Mouse (Mus musculus): ENCODE data around the gene Ss18l2.

Gene Ss18l2

GRCm38 (mm10) chr9:121709898-121710583 lies at the start of gene Ss18l2:
TSS of gene Ss18l2 (plus strand) at chr9:121710329.
- DNase-seq (ENCODE audit: low read depth, low spot score), result peak; percentile 100

GRCm38 (mm10) chr9:121663467-121663866 lies 46.7 kb upstream of the Ss18l2 start:
- DNase-seq (ENCODE audit: low read depth, low spot score), result no peak

DNA sequence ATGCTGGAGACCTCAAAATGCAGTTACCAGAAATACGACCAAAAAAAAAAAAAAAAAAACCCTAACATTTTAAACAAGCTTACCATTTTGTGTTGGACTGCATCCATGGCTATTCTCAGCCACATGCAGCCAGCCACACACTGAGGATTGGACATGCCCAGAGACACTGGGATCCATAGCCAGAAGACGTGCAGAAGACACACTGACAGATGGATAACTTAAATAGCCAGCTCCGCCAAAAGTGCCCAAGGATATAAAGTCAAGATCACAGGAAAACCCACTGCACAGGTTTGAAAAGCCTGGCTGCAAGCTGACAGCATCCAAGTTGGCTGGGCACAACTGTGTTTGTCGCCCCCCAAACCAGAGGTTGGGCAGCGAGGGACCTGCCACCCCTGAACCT lies 46.0 kb upstream of the Ss18l2 start:
- DNase-seq (ENCODE audit: low read depth, low spot score), result no peak

GRCm38 (mm10) chr9:121666957-121667630 lies 43.0 kb upstream of the Ss18l2 start:
- DNase-seq (ENCODE audit: low read depth, low spot score), result no peak

- DNase-seq (ENCODE audit: low read depth, low spot score), result no peak
Observed at GRCm38 (mm10) chr9:121667822-121668221, 42.3 kb upstream of the Ss18l2 start.

- DNase-seq (ENCODE audit: low read depth, low spot score), result peak; percentile 47
Observed at GRCm38 (mm10) chr9:121669348-121669791, 40.8 kb upstream of the Ss18l2 start.

GRCm38 (mm10) chr9:121671300-121671699 lies 38.8 kb upstream of the Ss18l2 start:
- DNase-seq (ENCODE audit: low read depth, low spot score), result peak; percentile 35

GRCm38 (mm10) chr9:121672311-121672710 lies 37.8 kb upstream of the Ss18l2 start:
- DNase-seq (ENCODE audit: low read depth, low spot score), result no peak

DNA sequence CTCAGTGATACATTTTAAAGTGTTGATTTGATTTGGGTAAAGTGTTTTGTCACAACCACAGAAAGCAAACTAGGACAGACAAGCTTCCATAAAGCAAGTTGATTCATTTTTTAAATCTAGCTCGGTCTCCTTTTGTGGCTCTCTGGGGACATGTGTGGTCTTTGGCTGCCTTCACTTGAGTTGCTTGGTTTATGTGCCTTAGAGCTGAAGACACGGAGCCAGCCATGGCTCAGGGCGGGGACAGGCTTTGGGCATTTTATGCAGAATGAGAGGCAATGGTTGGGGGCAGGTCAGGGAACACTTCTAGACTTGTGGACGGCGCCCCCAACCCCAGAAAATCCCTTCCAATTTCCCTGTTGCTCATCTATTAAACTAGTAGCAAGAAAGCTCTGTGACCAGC lies 36.4 kb upstream of the Ss18l2 start:
- no peak for DNase-seq (ENCODE audit: low read depth, low spot score)

GRCm38 (mm10) chr9:121675011-121675410 lies 35.1 kb upstream of the Ss18l2 start:
- DNase-seq (ENCODE audit: low read depth, low spot score), result no peak

DNA sequence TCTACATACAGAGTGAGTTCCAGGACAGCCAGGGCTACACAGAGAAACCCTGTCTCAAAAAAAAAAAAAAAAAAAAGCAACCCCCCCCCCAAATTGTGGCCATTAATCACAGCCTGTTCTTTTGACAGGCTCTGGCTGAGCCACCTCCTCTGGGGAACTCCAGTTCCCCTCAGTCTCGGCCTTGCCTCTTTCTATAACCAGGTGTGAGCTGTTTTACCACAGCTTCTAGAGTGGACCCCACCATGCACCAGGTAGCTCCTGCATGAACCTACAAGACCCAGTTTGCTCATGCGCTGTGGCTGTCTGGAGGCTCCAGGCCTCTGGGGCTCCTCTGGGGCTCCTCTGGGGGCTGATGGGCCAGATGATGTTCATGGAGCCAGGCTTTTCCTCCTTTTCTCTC lies 34.6 kb upstream of the Ss18l2 start:
- no peak for DNase-seq (ENCODE audit: low read depth, low spot score)

DNA sequence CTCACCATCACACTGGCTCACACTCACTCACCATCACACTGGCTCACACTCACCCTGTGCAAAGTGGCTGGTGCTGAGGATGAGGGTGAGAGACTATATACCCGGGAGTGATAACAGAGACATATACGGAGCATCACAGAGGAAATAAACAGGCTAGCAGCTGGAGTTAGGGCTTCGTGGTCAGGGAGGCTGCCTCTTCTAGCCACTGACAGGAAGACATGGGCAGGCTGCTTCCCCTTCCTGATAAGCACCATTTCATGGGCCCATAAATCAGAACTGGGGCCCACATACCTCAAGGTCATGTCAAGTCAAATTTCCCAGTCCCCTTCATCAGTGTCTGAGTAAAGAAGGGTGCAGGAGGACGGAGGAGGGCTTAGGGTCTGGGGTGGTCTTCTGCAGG lies 33.1 kb upstream of the Ss18l2 start:
- no peak for DNase-seq (ENCODE audit: low read depth, low spot score)

DNA sequence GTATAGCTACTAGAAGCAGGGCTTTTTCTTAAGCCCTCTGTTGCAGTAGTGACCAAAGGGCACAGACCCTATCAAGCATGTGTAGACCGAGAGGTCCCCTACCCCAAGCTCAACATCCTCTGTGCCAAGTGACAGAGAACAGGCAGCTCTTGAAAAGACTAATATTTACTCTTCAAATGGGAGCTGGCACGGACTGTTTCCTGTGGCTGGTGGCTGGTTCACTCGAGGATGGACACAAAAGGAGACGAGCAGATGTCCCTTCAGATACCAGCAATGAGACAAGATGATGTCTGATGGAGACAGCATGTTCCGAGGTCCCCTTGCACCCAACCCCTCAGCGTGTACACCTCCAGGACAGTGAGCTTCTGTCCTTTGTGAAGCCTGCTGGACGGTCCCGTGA lies 32.7 kb upstream of the Ss18l2 start:
- DNase-seq (ENCODE audit: low read depth, low spot score), result no peak

DNA sequence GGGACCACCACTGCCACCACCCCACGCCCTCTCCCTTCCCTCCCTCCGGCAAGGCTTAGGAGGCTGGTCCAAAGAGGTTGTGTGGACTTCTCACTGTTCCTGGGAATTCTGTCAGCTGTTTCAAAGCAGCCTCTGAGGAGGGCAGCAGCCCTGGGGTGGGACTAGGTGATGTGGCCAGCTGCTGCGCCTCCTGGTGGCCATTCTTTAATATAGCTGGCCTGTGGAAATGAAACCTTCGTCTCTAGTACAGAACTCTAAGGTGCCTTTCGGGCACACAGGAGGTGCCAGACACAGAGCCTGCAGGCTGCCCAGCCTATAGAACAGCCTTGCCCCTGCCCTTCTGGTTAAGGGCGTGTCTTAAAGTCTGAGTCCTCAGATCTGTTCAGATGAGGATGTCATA lies 30.6 kb upstream of the Ss18l2 start:
- peak; percentile 43 for DNase-seq (ENCODE audit: low read depth, low spot score)

- no peak for DNase-seq (ENCODE audit: low read depth, low spot score)
Observed at GRCm38 (mm10) chr9:121681191-121681590, 28.9 kb upstream of the Ss18l2 start.

- DNase-seq (ENCODE audit: low read depth, low spot score), result no peak
Observed at GRCm38 (mm10) chr9:121682037-121682680, 28.0 kb upstream of the Ss18l2 start.

DNA sequence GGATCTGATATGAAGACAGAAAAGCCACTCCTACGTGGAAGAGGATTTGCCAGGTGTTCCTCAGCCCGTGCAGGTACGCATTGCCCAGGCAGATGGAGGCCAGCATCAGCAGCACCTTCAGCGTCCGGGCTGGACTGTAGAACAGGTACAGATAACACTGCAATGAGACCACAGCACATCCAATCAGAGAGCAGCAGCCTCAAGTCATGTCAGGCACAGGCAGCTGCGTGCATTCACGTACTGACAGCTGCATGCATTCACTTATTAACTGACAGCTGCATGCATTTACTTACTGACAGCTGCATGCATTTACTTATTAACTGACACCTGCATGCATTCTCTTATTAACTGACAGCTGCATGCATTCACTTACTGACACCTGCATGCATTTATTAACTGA lies 25.4 kb upstream of the Ss18l2 start:
- DNase-seq (ENCODE audit: low read depth, low spot score), result no peak

DNA sequence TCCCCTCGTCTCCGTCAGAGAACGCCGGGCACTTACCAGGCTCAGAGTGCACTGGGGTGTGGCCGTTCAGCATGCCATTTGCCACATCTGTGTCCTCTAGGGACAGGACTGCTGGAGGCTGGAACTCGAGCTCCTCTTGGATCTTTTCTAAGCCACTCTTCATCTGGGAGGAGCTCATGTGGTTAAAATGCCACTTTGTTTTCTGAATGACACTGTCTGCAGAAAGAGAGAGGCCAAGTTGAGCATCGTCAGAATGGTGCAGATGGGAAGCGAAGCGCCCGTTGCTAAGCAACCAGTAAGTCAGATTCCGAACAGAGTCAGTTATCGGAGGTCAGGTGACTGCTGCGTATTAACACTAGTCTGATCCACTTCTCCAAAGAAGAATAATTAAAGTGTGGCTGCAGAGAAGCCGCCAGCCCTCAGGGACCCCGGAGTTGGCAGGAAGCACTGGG lies 19.9 kb upstream of the Ss18l2 start:
- DNase-seq (ENCODE audit: low read depth, low spot score), result no peak

DNA sequence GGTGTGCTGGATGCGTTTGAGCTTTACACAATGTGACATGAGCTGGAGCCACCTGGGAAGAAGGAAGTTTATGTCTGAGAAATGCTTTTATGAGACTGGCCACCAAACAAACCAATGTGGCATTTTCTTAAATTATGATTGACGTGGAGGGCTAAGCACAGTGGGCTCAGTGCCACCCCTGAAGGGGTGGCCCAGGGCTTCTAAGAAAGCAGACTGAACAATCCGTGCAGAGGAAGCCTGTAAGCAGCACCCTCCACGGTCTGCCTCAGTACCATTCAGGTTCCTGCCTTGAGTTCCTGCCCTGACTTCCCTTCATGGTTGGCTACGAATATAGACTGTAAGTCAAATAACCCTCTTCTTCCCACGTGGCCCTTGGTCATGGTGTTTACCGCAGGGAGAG lies 19.4 kb upstream of the Ss18l2 start:
- DNase-seq (ENCODE audit: low read depth, low spot score), result no peak

DNA sequence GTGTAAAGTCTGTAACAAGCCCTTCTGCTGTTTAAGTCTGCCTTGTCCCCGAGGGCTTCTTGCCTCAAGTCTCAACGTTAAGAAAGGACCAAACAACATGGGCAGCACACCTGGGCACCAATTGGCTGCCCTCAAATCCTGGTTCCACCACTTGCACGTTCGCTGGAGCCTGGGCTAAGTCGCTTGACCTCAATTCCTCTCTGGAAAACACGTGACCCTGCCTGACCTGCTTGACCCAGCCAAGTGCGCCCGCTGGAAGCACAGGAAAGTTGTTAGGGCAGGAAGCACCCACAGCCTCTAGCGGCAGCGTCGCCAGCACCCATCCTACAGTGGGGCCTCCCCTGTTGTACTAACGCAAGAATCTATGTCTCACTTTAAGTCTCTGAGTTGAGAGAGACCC lies 15.4 kb upstream of the Ss18l2 start:
- no peak for DNase-seq (ENCODE audit: low read depth, low spot score)

DNA sequence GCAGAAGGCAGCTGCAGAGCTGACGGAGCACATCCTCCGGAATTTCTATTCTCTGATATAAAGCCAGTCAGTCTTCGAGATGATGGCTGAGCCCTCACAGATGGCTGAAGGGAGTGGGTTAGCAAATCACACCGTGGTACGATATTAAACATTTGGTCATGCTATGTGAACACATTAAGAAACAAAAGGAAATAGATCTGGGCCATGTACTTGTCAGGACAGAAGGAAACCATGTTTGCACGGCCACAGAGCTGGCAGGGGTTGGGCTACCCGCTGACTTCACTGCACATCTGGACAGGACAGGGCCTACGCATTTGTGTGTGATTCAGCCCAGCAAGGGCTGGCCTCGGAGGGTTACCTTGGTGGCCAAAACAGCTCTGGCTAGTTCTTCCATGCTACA lies 13.5 kb upstream of the Ss18l2 start:
- no peak for DNase-seq (ENCODE audit: low read depth, low spot score)

DNA sequence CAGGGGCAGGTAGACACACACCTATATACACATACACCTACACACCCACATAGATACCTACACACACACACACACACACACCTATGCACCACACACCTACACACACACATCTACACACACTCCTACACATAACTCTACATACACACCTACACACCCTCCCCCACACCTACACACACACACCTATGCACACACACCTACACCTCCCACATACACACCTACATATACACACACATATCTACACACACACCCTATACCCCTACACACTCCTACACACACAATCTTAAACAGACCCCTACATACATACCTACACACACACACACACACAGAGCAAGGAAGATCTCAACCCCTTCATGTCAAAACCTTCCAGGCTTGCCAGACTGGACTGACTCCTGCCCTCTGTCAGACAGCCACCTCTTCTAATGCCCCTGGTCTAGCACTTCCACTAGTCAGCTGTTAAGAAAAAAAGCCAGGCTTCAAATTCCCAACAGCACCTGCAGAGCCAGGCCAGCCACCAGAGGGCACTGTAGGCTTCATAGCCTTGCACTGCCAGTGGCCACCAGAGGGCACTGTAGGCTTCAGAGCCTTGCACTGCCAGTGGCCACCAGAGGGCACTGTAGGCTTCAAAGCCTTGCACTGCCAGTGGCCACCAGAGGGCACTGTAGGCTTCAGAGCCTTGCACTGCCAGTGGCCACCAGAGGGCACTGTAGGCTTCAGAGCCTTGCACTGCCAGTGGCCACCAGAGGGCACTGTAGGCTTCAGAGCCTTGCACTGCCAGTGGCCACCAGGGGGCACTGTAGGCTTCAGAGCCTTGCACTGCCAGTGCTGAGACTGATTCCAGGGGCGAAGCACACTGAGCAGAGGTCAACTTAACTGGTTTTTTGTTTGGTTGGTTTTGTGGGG lies 12.7 kb upstream of the Ss18l2 start:
- DNase-seq (ENCODE audit: low read depth, low spot score), result no peak

All from embryo, embryonic 11.5 days (tissue).